Mouse (Mus musculus) naive thymus-derived CD4-positive, alpha-beta T cell, adult 2 months (primary cell): ENCODE data around the gene Eml3.
"Not testable (repeated sequence)": the region's sequence is repeated elsewhere in the genome, so short reads cannot be mapped to it uniquely, and the experiment has no call there.

Experiments used
- DNase-seq: peaks from one replicate; pipeline ENCODE4 v3.0.0-alpha.2; 2011; ENCODE audit warnings: low read depth

The Eml3 gene

DNA sequence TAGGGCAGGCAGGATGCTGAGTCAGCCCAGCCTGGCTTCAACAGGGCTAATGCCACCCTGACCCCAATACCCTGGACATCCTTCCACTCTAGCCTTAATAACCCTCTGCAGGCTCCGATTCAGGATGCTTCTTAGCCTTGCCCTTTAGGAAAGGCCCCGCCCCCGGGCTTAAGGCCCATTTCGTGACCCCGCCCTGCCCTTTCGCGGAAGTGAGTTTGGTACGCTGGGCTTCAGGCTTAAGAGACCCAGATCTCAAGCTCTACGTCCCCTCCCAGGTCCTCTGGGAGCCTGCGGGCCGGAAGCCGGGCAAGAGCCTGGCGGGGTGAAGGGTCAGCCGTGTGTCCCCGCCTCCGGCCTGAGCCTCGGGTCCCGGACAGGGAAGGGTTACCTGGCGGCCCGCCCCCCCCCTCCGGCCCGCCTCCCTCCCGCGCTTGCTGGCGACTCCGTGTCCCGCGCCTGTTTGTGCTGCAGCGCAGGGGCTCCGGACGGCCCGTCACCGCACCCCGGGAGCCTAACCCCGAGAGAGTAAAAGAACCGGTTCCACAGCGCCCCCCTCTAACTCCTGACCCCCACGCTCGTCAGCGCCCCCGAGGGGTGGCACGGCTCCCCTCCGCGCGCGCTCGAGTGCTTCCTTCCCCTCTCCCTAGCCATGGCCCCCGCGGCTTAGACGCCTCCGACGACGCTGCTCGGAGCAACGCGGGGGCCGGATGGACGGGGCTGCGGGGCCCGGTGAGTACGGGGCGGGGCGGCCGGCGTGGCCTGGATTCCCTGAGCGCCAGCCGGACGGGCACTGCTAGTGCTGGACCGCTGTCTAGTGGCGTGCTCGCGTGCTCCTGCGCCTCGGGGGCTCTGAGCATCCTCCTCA lies at the start of gene Eml3, which contains the start of gene Rom1:
TSS of gene Eml3 (plus strand) at position 329 of the 865 bp plus-strand sequence.
TSS of gene Rom1 (minus strand) at position 133 of the 865 bp plus-strand sequence.
- DNase-seq = peak; percentile 84

DNA sequence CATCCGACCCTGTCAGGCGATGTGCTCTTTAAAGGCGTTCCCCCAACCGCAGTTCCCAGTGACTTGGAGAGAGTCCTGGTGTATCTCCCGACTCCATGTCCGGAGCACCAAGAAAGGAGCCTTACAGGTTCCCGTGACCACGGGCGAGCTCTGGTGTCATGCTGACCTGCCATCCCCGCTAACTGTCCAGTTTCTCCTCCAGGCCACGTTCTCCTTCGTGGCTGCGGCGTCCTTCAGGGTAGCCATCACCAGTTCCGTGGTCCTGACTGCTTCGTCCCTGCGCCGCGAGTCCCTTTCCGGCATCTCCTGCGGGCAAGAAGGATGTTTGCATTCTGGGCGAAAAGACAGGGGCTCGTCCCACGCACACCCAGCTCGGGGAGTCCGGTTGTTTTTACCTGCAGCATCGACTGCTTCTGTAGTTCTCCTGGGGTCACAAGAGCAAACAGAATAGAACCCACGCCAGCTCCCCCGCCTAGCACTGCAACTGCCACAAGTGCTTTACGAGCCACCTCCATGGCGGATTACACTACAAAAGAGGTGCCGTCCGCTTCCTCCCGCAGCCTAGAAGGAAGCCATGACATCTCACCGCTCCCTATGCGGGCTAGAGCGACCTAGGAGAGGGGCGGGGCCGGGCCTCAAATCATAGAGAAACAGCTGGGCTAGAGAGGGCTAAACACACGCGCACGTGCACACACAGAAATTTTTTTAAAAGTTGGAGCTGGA lies 48.9 kb upstream of the Eml3 start, which contains the start of gene Uqcc3:
TSS of gene Uqcc3 (minus strand) at position 613 of the 723 bp plus-strand sequence.
- peak; percentile 91 for DNase-seq

DNA sequence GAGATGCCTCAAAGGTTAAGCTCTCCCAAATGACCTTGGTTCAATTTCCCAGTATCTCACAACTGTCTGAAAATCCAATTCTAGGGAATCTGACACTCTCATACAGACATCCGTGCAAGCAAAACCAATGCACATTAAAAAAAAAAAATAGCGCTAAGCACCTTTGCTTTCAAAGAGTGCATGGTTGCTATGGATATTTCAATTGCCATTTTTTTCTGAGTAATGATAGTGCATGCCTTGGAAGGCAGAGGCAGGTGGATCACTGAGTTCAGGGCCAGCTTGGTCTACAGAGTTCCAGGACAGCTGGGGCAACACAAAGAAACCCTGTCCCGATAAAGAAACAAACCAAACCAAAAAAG lies 48.3 kb upstream of the Eml3 start:
- no peak for DNase-seq

DNA sequence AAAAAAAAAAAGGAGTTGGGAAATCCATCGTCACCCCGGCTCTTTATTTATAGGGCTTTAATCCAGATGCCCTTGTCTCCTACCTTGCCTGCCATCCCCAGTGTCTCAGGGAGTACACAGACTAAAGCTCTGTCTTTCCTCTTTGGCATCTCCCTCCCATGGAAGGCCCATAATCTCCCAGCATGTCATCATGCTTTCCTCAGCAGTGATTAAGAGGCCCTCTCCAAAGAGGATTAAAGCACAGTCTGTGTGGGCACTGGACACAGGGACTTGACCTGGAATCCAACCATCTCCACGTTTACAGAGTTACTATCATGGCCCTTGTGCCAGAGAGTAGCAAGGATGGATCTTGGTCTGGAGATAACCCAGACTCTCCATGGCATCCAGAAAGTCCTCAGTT lies 45.7 kb upstream of the Eml3 start, which contains the start of the genes Lbhd1 and Gm49403:
TSS of gene Lbhd1 (plus strand) at position 117 of the 400 bp plus-strand sequence.
TSS of gene Gm49403 (plus strand) at position 315 of the 400 bp plus-strand sequence.
- no peak for DNase-seq

DNA sequence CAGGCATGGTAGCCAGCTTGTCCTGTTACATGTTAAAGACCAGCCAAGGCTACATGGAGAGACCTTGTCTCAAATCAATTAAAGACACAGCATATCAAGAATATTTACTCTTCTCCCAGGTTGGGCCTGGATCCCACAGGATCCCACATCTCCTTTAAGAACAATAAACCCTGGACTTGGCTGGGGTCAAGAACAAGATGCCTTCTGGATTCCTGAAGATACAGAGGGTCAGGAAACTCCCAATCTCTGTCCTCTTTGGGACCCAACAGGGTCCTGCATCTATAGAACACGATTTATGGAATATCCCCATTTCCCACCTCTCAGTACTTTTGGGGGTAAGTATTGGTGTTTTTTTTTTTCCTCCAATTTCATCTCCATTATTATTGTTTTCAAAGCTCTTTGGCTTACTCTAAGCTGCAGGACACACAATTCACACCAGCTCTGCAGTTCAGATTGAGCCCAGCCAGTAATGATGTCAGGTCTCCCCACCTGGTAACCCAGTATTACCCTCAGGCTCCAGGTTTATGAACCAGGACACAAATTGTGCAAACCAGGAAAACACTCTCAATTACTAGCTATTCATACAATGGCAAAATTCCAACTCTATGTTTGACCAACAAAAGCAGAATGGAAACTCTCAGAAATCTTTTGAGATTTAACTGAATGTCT lies 42.3 kb upstream of the Eml3 start:
- no peak for DNase-seq

DNA sequence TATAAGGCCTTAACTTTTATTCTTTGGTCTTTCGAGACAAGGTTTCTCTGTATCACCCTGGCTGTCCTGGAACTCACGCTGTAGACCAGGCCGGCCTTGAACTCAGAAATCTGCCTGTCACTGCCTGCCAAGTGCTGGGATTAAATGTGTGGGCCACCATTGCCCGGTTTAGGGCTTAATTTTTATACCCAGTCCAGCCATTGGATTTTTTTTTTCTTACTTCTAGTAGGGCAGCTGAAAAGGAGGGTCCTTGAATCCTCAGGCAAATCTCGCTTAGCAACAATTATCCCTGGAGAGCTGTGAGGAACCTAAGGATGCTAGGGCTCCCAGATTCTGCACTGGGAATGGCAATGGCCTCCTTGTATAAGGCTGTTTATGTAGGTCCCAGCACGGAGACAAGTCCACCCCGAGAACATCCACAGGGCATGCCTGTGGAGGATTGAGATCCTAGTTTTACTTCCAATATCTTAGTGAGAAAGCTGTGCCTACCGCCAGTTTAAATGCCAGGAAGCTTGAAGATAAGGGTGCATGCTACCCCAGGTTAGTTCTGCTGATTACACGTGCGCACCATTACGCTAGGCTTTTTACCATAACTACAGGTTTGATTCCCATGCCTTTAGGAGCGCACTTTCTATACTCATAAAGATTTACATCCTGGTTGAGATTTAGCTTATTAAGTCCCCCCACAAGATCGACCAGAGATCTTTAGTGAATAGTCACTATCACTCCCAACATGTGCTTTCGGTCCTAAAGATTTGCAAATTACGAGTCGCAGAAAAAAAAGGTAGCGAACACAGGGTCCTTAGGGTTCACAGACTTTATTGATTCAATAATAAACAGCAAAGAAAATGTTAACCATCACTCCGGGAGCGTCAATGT lies 41.5 kb upstream of the Eml3 start:
- no peak for DNase-seq

DNA sequence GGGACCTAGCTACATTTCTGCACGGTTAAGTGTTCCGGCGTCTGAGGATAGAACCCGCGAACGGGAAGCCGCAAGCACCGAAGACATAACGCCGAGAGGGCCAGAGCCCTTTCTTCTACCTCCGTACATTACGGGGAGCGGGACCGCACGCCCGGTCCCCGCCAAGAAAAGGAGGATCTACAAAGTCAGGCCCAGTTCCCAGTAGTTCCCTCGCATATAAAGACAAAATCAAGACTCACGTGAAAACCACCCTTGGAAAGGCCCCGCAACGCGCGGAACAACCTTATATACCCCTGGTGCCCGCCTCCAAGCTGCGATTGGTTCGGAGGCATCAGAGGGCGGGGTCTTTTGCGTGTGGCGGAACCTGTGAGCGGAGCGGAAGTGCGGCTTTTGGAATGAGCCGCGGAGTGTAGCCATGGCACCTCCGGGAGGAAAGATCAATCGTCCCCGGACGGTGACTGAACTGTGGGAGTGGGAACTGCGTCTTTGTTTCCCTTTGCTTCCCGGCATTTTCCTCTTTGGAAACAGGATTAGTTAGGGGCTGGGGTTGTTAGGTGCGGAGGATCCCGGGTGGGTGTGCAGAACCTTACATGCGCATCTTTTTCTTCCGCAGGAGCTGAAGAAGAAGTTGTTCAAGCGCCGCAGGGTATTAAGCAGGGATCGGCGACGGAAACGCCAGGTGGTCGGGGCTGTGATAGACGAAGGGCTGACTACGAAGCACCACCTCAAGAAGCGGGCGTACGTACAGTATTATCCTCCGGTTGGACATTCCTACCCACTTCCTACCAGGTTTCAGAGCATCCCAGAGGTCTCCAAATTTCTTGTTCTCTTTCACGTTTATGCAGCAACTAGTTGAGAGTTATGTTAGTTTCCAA lies 40.6 kb upstream of the Eml3 start, which contains the start of the genes 1810009A15Rik and Gm49416:
TSS of gene 1810009A15Rik (plus strand) at position 343 of the 875 bp plus-strand sequence.
TSS of gene Gm49416 (plus strand) at position 416 of the 875 bp plus-strand sequence.
- peak; percentile 97 for DNase-seq

DNA sequence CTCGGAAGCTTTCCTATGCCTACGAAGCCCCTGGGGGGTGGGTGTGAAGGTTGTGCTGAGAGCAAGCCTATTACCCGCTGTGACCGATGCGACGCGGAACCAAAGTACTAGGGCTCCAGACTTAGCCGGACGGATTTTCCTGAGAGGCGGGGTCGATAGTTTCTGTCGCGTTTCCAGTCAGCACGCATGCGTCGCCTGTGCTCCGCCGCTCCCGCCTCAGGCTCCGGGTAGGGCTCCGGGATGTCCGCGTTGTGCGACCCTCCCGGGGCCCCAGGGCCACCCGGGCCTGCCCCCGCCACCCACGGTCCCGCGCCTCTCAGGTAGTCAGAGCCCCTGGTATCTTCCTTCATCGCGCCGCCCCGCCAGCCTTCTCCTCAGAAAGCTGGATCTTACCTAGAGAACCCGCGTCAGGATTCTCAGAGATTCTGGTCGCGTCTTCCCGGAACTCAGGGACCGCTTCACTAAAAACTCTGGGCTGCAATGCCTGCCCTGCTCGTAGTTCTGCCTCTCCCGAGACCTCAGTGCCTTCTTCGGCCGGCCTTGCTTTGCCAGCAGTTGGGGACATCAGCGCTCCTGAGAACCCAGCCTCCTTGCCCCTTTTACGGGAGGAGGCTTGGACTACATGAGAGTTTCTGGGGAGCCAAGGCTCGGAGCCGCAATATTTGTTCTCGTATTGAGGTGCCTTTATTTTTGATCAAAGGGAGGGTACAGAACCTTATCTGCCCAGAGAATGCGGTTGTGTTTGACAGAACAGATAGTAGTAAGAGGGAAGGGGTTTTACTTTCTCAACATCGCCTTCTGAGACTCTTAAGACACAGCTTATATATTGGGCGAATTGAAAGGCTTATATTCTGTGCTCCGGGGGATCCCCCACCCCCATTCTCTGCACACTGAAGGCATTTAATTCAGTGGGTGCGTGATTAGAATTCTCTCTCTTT lies 36.3 kb upstream of the Eml3 start, which contains the start of gene Ints5:
TSS of gene Ints5 (plus strand) at position 177 of the 938 bp plus-strand sequence.
- DNase-seq = peak; percentile 91

DNA sequence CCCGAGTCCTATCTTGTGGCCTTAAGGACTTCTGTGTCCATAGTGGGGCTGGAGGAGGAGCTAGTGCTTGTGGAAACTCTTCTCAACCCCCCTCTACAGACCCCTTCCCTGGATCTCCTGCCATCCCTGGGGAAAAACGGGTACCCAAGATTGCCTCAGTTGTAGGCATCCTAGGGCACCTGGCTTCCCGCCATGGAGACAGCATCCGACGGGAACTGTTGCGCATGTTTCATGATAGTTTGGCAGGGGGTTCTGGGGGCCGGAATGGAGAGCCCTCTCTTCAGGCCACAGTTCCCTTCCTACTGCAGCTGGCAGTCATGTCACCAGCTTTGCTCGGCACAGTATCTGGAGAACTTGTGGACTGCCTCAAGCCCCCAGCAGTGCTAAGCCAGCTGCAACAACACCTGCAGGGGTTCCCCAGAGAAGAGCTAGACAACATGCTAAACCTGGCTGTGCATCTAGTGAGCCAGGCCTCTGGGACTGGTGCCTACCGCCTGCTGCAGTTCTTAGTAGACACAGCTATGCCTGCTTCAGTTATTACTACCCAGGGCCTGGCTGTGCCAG lies 33.9 kb upstream of the Eml3 start:
- DNase-seq = no peak

DNA sequence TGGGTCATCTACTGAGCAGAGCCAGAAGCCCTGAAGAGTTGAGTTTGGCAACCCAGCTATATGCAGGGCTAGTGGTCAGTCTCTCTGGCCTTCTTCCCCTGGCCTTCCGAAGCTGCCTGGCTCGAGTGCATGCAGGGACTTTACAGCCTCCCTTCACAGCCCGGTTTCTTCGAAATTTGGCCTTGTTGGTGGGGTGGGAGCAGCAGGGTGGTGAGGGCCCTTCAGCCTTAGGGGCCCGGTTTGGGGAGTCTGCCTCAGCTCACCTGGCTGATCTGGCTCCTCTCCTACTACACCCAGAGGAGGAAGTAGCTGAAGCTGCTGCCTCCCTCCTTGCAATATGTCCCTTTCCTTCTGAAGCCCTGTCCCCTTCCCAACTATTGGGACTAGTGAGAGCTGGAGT lies 33.1 kb upstream of the Eml3 start:
- not testable (repeated sequence) for DNase-seq

DNA sequence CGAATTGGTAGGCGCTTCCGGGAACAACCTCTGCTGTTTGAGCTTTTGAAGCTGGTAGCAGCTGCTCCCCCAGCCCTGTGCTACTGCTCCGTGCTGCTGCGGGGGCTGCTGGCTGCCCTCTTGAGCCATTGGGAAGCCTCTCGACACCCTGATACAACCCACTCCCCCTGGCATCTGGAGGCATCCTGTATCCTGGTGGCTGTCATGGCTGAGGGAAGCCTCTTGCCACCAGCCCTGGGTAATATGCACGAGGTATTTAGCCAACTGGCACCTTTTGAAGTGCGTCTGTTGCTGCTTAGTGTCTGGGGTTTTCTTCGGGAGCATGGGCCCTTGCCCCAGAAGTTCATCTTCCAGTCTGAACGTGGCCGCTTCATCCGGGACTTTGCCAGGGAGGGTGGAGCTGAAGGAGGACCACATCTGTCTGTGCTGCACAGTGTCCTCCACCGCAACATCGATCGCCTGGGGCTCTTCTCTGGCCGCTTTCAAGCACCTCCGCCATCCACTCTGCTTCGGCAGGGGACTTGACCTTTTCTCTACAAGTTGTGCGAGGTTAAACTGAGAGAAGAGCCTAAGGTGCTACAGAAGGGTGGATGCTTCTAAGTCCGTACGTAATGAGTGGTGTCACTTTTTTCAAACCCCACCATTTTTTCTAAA lies 32.0 kb upstream of the Eml3 start:
- DNase-seq = peak; percentile 12

DNA sequence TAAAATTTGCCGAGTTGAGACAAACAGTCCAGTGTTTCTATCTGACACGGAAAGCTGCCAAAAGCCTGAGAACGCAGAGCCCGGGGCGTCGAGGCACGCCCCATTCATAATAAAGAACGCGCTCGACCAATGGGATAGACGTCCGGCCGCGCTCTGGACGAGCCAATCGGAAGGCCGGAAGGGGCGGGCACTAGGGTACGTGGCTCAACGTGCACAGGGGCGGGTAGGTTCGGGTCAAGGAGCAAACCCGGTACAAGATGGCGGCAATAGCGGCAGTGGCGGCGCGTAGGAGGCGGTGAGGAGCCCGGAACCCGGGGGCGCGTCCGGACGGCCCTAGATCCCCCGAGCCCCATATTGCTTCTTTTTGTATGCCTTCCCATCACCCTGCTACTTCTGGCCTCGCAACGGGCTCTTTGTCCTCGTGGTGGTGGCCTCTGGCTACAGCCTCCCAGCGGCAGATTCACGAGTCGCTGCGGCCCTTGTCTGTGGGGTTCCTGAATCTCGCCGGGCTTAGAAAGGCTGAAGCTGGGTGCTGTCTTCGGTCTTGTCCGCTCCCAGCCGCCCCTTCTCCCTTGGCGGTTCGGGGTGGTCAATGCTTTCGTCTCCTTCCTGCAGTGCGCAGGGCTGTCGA lies 31.4 kb upstream of the Eml3 start, which contains the start of gene Ganab:
TSS of gene Ganab (plus strand) at position 207 of the 631 bp plus-strand sequence.
- peak; percentile 96 for DNase-seq

DNA sequence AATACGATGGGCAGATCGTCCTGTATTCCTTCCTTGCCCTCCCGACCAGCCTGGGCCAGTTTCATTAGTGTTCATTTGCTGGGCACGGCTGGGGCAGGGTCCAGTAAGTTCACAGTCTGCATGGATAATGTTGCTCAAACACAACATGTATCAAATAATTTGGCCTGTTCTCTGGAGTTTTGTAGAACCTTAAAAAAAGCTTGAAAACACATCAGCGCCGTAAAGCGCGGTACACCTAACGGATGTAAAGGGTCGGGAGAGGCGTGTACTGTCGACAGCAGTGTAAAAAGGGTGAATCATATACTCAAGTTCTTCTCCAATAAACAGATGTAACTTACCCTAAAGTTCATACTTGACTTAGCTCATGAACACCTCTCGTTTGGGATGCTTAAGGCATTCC lies 30.8 kb upstream of the Eml3 start:
- DNase-seq = peak; percentile 52

DNA sequence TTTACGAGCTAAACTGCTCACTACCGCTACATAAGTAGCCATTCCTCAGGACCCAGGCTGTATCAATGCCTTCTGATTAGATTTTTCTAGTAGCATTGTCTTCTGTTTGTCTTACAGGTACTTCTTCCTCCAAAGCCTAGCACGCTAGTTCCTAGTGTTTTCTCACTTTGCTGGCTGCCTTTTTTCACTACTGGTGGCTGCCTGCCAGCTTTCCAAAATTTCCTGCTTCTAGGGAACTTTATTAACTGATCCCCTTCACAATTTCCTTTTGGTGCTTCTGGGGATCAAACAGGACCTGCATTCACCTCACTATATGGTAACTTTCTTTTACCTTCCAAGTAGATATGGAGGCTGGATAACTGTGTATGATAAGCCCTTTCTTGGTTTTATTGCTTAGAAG lies 30.3 kb upstream of the Eml3 start:
- DNase-seq = no peak

DNA sequence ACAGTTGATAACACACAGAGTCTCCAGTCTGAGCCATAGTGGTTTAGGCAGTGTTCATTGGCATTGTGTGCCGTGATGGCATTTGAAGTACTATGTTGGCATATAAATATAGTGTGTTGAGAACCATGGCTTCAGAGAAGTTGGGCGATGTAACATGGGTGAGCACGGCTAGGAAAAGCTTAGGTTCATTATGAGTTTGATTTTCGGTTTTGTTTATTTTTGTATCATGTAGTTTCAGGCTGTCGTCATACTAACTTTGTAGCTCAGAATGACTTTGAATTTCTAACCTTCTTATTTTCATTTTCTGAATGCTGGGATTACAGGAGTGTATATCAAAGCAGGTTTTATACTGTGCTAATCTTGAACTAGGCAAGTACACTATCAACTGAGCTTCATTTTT lies 25.9 kb upstream of the Eml3 start:
- no peak for DNase-seq

DNA sequence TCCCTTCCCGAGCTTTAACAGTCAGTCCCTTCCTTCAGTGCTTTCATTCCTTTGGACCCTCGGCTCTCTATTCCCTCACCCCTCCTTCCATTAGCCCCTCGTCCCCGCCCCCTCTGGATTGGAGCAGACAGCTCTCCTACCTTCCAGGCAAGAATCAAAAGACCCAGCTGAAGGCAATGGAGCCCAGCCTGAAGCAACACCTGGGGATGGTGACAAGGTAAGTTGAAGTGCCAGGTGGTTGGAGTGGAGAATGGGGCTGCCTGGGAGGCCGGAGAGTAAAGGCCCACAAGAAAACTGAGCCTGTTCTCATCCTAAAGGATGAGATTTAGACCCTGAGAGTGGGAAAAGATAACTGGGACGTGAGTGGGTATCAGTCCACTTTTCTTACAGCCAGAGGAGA lies 20.8 kb upstream of the Eml3 start:
- no peak for DNase-seq

DNA sequence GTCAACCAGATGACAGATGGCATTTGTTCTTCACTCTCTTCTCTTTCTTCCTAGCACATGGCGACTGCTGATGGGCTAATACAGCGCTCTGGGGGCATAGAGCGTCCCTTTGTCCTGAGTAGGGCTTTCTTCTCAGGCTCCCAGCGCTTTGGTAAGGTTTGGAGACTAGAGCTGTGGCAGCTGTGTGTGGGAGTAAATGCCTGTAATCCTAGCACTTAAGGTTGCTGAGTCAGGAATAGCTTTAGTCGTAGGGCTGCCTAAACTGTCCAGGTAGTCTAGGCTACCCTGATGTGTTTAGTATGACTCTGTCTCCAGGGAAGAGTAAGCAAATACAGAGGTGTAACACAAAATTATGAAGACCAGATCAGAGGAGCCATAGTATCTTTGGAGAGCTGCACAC lies 17.5 kb upstream of the Eml3 start:
- no peak for DNase-seq
